Mouse (Mus musculus): ENCODE measurements at regions not wholly inside any gene's neighbourhood (a gene's known extent, or its start where the extent isn't known, plus 50 kb on each side); places are given as distances from the start of the nearest gene placed in this dataset.

DNA sequence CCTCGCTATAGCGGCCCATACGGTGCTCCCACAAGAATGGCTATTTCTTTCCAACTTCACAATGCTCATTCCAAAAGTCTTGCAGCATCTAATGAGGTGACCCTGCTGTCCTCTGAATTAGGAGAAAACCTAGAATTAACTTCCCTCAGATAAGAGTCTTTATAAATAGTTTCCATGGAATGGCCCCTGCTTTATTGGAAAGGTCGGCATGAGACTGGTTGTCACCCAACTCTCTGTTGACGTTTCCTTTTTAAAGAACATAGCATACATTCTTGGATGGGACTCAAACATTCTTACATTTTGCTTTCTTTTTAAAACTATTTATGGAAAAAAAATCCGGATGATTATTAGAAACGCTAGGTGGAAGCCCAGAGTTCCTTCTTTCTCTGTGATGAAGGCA lies 53.9 kb upstream of the Lmcd1 start:
- no peak for ATAC-seq (replicated peaks; ENCODE audit: poor library complexity, severe bottlenecking)

DNA sequence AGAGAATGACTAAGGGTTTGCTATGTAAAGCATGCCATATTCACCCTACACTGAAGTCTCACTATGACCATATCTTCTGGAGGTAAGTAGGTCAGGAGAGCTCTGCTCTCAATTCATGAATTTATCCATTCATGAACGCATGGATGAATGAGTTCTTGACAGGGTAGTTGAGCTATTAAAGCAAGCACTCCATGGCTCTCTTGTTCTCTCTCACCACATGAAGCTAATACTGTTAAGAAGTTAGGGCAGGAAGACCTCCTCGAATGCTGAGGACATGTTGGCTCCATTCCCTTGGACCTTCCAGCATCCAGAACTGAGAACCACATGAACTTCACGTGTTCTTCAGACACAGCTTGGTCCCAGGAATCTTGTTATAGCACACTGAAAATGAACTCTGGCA lies 53.4 kb upstream of the Lmcd1 start:
- no peak for ATAC-seq (replicated peaks; ENCODE audit: poor library complexity, severe bottlenecking)

DNA sequence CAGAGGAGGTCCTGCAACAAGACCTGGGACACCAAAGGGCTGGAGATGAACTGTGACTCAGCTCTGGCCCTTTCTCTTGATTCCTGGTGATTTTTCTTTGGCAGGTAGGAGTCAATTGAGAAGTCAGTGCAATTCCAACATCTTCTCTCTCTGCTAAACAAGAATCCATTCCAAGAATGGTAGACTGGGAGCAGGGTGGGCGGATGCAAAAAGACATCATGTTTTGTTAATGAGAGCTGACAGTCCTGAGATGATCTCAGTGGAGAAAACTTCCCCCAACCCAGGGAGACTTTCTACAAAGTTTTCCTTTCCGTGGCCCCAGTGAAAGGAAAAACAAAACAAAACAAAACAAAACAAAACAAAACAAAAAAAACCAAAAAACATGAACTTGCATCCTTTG lies 52.2 kb upstream of the Lmcd1 start:
- ATAC-seq (replicated peaks; ENCODE audit: poor library complexity, severe bottlenecking): no peak

DNA sequence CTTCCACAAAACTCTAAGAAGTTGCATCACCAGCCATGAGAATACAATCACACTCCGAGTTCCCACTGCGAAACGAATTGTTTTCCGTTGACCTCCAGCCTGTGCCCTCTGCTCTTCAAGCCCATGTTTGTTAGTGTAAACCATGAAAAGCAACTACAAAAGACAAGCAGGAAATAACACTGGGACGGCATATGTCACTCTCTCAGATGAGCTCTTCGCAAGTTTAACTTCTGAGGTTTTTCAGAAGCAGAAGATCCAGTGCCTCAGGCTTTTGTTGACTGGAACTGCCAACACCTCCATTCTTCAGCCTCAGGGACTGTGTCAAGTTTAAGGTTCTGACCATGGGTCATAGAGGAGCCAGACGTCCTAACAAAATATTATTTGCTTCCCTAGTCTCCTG lies 50.2 kb upstream of the Lmcd1 start:
- no peak for ATAC-seq (replicated peaks; ENCODE audit: poor library complexity, severe bottlenecking)
